Mouse (Mus musculus): ENCODE measurements at regions not wholly inside any gene's neighbourhood (a gene's known extent, or its start where the extent isn't known, plus 50 kb on each side); places are given as distances from the start of the nearest gene placed in this dataset.

DNA sequence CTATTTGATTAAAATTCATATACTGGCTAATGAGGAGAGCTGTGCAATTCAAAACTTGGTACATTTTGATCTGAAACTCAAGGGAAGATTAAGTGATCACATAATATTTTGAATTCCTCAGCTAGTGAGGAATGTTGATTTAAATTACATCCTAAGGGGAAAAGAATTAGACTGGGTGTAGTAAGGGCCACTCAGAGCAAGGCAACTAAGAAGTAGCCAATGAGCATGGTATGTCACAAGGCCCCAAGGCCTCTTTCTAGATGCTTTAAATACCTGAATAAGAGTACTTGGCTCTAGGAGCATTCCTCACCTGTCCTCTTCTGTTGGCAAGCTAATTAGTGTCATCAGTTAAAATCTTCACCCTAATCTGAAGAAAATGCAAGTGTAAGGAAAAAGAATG is 887.3 kb upstream of the Acvr2a start:
- DNase-seq (ENCODE audit: low spot score in 2 of 2) = no peak

DNA sequence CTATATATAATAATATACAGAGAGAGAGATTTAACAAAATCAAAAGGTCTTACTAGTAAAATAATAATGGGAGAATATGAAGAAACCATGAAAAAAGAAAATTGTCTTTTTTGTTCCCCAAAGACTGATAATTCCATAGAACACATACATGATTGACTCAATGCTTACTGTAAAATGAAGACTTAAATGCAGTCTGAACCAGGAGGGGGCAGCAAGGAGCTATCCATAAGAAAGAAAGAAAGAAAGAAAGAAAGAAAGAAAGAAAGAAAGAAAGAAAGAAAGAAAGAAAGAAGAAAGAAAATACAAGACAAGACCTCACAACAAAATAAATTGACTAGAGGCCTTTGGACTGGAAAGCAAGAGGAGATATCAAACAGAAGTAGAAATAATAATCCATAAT is 868.8 kb upstream of the Acvr2a start:
- DNase-seq (ENCODE audit: low spot score in 2 of 2) = peak in 1 of 2 experiments; percentile 8

DNA sequence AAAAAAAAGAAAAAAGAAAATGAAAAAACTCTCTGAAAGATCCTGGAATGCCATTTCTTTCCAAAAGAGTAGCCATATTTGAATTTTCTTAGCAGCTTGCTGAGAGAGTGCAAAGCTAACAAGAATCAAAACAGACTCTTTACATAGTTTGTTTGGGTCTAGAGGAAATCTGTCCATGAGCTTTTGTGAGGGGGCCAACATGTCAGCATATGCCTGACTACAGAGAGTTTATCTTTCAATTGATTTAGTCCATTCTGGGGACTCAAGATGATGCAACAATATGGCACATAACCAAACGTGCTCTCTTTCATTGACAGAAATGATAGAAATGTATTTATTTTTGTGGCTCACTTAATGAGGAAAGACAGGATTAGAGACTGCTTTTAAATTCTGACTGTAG is 822.8 kb upstream of the Acvr2a start:
- no peak for DNase-seq (ENCODE audit: low spot score in 2 of 2)

DNA sequence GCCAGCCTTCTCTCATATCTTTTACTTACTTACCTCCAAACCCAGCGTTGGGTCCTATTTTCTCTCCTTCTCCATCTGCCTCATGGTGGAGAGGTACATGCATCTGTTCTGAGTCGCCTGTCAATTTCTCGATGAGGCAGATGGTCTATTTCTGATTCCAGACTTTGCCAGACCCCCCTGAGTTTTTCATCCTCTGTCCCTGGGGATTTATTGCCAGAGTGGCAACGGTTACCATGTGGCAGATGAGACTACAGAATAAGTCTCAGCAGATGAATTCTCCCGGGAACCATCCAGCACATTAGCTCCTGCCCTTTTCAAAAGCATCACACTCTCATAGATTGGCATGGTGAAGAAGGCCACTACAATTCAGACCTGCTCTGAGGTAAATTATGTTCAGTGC is 819.7 kb upstream of the Acvr2a start:
- no peak for DNase-seq (ENCODE audit: low spot score in 2 of 2)

DNA sequence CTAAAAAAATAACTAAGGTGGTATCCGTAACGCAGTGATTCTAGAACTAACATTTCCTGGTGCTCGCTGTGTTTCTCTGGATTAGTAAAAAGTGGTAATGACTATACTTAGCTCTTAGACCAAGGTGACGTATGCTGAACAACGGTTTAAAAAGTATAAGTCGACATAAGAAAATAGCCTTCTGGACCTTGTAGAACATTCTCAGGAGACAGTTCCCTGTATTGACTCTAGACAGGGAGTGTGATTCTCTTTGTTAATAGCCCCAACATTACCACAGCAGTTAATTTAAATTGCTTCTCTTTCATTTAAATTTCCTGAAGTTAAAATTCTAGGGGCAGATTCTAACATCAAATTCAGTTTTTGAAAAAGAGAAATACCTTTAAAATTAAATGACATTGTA is 812.7 kb upstream of the Acvr2a start:
- no peak for DNase-seq (ENCODE audit: low spot score in 2 of 2)

DNA sequence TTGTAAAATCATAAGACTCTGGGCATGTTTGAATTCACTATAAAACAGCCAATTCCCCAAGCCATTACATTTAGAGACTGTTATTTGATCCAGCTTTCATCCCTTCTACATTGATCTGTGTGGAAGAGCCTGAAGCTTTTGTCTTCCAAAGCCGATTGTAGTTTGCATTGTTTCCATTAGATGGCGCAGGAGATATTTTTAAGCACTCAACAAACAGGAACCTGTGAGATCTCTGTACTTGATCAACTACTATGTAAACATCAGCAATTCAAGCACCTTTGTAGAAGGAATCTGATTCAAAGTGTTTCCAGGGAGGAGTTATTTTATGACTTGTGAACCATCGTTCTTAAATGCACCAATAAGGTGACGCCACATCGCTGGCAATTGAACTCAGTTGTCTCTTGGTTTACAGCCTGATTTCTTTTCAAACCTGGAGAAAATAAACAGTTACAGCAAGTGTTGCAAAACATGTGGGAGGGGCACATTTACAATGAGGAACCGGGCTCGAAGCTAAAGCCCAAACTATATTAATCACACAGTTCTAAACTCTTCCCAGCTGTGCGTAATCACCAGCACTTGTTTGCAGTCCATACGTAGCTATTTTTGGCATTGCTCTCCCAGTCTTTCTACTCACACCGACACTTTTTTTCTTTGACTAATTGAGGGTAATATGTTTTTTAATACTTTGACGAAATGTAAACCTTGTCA is 812.0 kb upstream of the Acvr2a start:
- peak in 1 of 2 experiments; percentile 19 for DNase-seq (ENCODE audit: low spot score in 2 of 2)

DNA sequence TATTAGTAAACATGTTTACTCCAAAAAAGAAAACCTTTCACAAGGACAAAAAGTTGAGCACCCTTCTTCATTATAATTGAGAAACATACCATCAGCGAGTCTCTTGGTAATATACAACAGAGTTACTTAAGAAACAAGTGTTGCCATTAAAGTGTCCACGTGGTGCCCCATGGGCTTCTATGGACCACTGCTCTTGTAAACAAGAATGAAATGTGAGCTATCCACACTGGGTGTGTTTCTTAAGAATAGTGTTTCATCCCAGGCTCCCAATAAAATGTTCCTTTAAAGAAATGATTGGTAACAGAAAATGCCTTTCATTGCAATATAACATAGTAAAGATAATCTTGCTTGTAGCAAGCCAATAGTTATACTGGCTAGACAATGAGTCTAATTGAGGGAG is 803.6 kb upstream of the Acvr2a start:
- DNase-seq (ENCODE audit: low spot score in 2 of 2) = no peak

DNA sequence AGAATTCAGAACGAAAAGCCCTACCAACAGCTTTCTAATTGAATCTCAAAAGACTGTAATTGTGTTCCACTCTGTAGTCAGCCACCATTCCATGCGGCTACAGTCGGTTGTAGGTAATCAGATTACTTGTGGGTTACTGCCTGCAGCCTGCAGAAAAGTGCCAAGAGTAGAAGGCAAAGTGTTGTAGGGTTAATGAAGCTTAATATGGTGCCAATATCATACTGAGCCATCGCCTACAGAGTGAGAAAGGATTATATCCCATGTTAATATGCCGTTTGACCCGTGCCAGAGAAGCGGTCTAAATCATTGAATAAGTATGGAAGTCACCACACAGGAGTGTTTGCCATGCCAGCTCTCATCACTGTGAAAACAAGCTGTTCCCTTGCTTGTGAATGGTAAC is 786.4 kb upstream of the Acvr2a start:
- DNase-seq (ENCODE audit: low spot score in 2 of 2) = no peak

DNA sequence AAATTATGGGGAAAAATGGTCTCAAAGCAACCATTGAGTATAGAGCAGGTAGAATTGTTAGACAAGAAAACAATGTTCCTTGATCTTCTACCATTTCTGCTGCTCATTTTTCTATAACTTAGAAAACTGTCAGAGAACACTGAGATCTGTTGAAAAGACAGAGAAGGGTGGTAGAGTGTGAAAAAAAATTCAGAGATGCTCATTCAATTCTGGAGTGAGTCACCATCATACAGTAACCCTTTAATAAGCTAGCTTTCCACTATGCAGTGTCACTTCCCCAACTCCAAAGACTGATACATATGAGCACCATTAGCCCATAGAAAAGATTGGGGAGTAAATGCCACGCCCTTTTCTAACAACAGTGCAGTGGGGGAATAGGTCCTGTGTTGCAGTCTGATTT is 752.5 kb upstream of the Acvr2a start:
- no peak for DNase-seq (ENCODE audit: low spot score in 2 of 2)

DNA sequence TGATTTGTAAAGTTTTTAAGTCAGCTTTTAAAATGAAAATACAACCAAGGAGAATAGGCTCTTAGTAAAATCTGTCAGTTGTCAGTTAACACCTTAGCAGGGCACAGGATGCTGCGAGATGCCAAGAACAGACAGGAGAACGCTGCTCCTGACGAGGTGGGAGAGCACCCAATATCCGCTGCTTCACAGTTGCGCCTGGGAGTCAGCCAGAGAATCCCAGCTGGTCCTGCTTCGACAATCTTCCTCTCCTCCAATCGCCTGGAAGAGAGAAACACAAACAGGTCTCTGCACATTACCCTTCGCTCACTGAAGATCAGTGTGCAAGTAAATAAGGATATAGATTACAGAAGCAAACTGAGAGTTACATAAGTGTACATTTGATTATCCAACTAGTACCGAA is 750.5 kb upstream of the Acvr2a start:
- DNase-seq (ENCODE audit: low spot score in 2 of 2) = no peak

DNA sequence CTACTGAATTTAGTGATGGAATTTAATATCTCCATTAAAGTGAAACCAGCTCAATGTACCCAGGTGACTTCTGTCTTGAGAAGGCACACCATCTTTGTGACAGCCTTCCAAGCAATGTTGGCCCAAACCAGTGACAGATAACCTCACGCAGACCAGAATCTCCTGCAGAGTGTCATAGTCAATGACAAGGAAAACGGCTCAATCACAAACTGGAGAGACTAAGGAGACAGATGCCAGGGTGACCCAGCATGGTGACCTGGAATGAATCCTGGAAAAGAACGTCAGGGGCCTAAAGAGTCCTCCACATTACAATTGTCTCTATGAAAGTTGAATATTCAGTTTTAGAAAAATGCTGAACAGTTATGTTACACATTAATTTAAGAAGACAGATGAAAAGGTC is 748.7 kb upstream of the Acvr2a start:
- DNase-seq (ENCODE audit: low spot score in 2 of 2) = no peak

DNA sequence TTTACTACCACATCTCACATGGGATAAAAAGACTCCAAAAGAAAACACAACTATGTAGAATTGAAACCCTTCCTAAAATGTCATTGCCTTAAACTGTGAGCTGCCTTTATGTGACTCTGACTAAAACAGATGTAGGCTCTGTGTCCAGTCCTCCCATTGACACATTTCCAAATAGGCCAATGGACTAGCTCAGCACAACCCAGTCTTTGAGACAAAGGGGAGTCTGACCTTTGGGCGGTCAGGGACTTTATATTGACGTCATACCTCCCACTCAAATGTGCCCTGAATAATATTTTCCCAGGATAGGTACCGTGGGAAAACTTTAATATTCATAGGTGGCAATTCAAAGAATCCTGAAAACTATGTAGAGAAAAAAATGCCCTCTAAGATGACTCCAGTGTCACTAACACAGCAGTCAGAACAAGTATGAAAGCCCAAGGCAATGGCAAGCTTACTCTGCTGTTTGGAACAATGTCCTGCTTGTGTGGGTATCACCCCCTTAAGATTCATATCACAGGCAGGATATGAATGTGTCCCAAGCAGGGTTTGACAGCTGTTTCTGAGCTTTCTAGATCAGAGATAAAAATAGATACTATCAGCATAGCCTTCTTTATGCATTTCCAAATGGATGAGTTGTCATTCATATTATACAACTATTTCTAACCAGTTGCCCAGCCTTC is 731.6 kb upstream of the Acvr2a start:
- DNase-seq (ENCODE audit: low spot score in 2 of 2) = no peak

DNA sequence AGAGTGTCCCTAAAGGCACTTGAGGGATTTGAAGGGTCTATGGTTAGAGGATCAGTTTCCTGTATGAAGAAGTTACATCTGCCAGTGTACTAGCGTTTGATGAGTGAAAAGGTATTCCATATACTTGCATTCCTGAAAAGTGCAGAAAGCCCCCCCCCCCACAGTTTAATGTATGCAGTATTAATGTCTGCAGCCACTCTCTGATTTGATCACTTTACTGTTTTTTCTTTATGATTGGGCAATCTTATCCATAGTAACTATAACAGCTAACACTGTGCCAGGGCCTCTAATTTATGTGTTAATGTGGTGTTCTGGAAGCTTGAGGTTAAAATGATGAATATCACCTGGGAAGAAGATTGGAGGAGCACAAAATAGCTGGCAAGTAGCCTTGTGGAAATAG is 715.6 kb upstream of the Acvr2a start:
- DNase-seq (ENCODE audit: low spot score in 2 of 2) = no peak

DNA sequence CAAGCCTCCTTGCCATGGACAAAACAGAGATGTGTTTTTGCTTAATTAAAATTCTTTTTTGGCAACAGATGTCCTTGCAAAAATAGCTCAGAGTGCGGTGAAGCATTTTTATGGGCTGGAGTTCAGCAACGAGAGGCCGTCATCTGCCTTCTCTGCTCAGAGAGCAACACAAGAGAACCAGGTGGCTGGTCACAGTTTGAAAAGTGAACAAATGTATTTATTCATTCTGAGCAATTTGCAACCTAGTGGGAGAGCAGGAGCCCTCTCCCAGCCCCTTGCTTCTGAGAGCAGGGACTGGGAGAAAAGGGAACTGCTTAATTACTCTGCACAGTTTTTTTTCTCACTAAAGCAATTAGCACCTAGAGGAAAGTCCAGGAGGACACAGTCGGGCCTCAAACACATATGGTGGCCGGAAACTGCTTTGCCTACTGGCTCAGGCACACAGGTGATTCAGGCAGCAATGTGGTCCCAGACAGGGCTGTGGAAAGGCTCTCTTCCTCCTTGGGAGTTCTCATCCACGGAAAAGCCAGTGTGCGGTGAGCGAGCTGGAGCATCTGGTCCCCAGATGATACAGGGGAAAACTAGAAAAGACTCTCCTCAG is 714.9 kb upstream of the Acvr2a start:
- DNase-seq (ENCODE audit: low spot score in 2 of 2) = no peak

DNA sequence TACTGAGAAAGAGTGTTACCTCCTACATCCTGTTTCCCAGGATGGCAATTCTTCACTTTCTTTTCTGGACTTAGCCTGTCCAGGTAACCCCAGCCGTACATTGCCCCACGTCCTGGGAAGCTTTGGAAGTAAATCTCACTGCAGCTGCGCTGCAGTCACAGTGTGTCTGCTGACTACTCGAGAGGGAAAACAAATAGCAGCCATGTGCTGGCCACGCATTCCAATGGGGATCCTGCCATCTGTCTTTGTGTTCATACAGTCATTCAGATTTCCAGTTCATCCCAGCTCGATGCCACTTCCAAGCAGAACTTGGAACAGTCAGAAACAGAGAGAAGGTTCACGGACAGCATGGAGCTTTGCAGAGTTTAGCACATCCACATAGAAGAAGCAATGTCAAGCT is 690.2 kb upstream of the Acvr2a start:
- DNase-seq (ENCODE audit: low spot score in 2 of 2) = peak in 1 of 2 experiments; percentile 17

DNA sequence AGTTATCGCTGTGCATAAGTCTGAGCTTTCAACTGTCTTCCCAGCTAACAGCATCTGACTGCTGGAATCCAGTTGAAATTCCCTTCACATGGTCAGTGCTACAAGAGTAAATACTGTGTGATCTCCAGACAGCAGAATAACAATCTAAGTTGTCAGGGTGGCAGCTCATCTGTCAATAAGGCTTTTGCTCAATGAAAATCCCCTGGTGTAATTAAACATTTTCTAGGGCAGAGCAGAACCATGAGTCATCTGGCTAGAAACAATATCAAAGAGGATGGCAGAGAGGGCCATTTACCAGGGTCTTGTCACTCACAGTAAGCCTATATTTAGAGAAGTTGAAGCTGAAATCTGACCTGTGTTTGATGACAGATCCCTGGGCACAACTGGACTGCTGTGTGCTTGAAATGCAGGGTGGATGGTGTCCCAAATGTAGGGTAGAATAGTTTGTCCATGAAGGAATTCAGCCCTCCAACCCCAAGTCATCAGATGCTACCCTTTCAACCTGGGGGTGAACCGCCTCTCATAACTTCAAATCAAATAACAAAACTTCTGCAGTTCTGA is 675.8 kb upstream of the Acvr2a start:
- DNase-seq (ENCODE audit: low spot score in 2 of 2) = no peak

DNA sequence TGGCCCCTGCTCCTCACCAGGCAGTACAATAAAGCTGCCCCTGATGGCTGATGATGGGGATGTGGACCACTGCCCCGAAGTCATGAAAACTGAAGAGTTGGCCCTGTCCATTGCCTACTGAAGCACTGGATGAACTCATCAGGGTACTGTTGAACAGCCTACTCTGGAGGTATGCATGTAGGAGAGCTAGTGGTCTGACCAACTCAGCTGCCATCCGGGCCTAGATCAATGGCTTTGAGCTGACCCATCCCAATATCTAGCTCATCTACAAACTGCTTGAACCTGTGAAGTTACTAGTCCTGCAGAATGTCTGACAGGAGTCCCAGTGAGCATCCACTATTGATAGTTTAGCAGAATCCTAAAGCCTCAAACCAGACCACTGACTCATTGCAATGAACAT is 672.6 kb upstream of the Acvr2a start:
- DNase-seq (ENCODE audit: low spot score in 2 of 2) = no peak

DNA sequence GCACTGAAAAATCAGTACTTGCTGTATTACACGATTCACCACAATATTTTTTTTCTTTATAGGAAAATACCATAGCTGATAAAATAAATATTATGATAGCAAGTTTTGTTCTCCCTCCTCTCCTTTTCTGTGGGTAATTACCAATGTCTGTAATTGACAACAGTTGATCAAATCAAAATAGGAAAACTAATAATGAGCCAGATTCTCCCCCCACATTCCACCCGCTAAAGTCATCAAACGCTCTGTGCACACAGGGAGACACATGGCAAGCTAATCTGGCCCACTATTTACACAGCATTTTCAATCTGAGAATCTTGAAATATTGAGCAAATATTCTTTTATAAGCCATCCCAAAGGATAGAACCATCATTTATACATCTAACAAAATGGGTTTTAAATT is 659.2 kb upstream of the Acvr2a start:
- DNase-seq (ENCODE audit: low spot score in 2 of 2) = no peak

DNA sequence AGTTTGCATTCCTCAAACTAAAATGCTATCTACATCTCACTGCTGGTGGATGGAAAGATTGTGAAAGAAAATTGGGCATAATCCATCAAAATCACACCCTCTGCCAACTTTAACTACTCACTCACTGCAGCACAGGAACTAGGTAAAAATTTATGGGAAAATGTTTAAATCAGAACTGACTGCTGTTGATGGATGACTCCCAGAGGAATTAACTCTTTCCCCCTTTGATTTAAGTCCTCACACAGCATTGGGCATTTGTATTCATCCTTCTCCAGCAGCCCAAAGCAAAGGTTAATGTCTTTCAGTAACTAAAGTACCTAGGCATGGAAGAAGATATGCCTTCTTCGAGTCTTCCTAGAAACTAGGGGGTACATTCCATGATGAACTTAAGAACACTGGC is 641.3 kb upstream of the Acvr2a start:
- DNase-seq (ENCODE audit: low spot score in 2 of 2) = no peak

DNA sequence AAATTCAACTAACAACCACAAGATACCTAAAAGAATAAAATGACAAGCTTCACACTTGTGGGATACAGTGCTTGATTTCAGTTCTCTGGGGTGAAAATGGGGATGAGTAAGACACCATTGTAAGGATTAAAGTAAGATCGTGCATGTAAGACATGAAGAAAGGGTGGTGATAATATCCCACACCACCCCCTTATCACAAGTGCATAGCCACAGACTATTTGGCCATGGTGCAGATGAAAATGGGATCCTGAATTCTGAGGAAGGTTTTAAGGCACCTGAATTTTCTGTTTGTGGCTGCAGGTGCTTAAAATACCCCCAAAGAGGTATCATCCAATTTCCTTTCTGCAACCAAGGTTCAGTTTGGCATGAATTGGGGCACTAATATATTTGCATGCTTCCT is 627.7 kb upstream of the Acvr2a start:
- no peak for DNase-seq (ENCODE audit: low spot score in 2 of 2)

DNA sequence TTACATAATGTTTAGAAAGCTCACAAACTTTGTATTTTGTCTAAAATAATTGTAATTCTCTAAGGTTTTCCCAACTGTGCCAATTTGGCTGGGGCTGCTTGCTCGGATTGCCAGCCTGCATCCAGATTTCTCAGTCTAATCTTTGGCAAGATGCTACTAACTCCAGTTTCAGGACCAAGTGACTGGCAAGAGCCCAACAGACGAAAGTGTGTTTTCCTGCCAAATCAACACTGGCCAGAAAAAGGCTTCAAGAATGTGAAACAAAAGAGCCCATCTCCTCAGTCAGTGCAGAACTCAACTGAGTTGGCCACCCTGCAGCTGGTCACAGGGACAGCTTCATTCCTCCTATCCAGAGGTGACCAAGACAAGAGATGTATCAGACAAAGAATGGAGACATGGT is 627.3 kb upstream of the Acvr2a start:
- peak in 1 of 2 experiments; percentile 53 for DNase-seq (ENCODE audit: low spot score in 2 of 2)

DNA sequence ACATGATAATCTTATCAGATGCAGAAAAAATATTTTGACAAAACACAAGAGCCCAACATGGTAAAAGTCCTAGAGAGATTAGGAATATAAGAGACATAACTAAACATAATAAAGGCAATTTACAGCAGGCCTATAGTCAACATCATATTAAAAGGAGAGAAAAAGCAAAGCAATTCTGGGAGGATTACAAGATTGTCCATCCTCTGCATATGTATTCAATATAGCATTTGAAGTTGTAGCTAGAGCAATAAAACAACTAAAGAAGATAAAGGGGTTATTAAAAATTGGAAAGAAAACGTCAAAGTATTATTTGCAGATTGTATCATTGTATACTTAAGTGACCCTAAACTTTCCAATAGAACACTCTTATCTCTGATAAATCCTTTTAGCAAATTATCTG is 602.1 kb upstream of the Acvr2a start:
- DNase-seq (ENCODE audit: low spot score in 2 of 2) = no peak
